Mouse (Mus musculus) ES-E14 (cell line): Measurements from ENCODE around the gene Trrap.

Source experiments
- MAFK ChIP-seq: IDR thresholded peaks from 2 replicates; pipeline ENCODE4 v1.6.1; 2014; ENCODE audit warnings: mild to moderate bottlenecking, low read depth, low read length, inconsistent platforms; ENCODE audit not compliant: insufficient read depth
- ZNF384 ChIP-seq: IDR thresholded peaks from 2 replicates; pipeline ENCODE4 v1.6.1; 2012; ENCODE audit warnings: low read depth, low read length, inconsistent platforms

DNA sequence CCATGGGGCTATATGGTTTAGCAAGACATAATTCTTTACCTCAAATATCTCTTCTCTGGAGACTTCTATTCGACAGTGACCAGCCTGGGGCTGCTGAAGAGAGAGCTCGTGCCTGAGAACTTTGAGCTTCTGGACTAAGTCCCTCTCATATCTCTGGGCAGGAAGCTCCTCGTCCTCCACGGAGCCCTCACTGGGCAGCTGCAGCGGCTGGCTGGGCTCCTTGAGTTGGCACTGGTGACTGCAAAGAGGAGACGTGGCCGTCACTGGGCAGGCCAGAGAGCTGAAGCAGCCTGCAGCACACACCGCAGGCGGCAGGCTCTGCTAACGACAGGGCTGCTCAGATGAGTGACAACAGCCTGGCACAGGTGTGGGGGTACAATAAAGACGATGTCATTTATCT, 123.7 kb downstream of the Trrap start:
- TF ChIP-seq MAFK (no peak), ZNF384 (no peak)
